Mouse (Mus musculus): ENCODE measurements around the gene Heca.
"Not testable (repeated sequence)": the region's sequence is repeated elsewhere in the genome, so short reads cannot be mapped to it uniquely, and the experiment has no call there.

Gene Heca

DNA sequence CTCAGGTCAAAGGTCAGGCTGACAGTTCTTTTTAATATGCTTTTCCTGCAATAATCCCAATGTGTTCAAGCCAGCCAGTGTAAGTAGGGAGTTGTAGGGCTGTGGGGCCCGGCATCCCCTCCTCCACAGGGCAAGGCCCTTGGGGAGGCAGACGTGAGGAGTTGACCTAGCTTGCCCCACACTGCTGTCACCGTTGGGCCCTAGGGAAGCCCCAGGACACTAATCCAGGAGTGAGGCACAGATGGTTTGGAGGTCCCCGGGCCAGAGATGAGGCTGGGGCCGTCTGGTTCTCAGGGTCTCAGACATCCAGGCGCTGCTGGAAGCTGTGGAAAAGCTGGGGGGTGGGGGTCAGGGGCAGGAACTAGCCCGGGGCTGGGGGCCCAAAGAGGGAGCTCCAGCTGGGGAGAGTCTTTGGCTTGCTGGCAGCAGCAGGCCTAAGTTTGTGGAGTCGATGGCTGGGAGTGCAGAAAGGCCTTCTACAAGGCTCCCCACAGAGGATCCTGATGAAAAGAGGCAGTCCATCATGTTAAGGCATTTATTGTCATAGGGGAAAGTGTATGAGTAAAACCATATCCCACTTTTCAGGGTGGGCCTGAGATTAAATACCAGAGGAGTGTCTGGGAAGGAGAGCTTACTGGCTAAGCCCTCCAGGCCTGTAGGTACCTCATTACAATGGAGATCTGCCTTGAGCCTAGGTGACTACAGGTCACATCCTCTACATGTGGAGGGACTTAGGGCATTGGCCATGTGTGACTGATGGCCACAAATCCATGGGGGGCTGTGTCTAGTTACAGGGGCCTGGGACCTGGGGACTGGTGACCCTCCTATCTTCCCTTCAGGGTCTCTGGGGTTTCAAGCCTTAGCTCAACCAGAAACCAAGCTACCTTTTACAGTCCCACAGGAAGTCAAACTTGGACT is 69.6 kb downstream of the Heca start:
- no peak for DNase-seq

DNA sequence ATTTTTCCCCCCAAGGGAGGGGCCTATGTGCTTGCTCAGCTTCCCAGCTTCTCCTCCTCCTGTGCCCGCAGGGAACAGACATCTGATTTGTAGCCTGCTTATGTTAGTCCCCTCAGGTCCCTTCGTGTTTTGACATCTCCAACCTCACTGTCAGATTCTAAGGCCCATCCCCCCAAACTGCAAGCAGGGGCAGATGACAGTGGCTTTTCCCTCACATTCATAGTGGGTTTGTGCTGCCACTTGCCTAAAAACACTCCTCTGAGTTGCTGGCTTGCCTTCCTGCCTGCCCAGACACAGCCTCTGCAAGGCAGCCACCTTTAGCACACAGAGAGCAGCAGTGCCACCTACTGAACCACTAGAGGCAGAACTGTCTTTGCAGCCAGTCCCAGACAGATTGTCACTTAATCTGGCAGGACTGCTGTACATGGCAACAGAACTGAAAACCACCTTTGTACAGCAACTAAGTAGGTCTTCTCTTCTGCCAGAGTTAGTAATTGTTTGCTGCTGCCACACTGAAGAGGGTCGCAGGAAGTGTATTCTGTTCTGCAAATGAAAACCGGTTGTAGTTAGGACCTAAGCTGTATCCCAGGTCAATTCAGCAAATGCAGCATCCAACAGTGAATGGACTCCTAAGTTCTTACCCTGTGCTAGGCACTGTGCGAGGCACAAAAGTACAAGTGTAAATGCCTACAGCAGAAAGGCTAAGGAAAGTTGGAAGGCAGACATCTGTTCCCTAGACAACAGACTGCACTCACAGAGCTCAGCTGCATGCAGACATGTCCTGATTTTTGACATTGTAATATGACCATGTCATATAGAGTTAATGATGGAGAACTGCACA is 77.8 kb downstream of the Heca start:
- DNase-seq = peak; percentile 11 to 27

DNA sequence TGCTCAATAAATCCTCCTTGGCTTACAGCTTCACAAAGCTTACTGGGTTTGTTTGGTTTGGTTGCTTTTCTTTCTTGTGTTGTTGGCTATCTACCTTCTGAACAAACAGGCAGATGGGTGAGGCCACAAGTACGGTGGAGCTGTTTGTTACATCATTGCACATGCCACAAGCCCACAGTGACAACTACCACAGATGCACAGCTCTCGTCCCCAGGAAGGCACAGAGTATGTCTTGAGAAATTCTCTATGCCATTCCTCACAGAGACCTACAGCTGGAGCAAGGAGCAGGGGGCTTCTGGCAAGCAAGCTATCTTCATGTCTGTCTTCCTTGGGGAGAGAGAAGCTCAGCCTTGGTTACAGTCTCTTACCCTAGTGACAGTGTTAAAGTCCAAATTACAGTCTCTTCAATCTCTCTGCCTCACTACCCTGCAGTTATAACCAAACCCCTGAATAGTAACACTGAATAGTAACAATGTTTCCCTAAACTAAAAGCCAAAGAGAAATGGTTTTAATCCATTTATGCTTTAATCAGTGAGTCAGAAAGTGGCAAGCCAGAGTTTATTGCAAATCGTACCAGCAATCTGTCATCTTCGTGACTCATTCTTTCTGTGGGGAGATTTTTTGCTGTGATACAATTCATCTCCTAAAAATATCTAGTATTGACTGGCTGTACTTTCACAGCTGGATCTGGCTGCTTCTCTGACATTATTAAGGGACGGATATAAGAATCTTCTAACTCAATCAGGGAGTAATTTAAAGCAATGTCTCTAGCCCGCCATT is 87.0 kb downstream of the Heca start:
- DNase-seq = no peak

DNA sequence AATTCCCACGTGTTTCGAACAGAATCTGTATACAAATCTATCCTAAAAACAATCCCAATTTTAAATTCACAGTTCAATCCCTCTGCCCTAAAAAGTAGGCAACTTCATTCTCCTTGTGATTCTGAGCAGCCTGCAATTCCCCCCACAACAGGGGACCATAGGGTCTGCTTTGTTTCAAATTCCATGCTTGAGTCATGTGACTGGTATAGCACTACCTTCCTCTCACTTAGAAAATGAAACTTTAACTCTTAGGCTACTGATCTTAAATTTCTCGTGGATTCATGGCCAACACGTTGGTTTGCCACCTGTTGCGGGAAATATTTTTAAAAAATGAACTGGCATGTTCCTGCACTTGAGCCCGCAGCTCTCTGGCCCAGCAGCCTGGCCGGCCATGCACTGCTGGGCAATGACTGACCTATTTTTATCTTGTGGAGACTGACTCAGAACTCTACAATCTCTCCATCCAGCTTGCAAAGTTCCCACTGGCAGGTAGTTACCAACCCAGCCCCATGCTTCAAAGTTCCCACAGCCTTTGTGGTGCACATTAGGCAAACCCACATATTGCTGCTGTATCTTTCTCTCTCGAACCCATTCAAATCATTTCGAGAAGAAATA is 90.1 kb downstream of the Heca start:
- DNase-seq = no peak

DNA sequence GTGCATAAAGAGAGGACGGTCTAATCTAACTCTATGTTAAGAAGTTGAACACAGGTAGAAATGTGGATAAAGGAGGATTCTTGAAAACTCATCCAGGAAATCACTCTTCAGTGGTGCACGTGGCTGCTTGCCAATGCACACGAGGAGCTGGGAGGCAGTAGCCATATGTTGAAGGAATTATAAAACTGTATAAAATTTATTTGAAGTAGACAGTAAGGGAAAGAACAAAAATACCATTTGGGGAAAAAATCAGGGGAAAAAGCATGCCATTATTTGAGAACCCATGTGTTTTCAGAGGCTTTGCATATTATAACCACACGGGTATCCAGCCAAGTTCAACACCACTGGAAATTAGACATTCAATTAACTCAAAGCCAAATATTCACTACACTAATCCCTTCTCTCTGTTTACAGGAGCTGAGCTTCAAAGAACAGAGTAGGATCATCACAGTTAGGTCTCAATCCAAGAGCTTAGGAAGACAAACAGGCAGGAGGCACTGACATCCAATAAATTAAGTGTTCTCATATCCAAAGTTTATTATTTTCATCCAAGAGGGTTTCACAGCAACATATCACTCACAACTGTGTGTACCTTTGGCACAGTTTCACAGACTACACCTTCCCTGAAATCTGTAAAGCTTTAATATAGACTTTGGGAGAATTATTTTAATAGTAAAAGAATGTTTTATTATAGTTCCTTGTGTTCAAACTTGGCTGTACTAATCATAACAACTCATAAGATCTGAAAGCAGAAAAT is 102.9 kb downstream of the Heca start:
- DNase-seq = no peak

DNA sequence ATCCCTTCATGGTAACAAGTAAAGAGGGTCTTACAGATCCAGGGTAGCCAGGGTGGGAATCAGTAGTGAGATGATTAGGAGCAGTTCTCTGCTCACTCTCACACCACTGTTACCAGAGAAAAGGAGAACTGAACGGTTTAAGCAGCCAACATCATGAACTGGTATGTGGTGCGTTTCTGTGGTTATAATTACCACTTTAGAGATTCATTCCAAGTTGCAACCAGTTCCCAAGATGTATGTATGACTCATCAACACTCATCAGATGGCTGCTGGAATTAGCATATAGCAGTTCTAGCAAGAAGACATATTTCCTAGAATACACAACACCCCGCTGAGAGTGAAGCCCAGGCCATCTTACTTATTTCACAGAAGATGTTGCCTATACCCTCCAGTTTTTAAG is 105.8 kb downstream of the Heca start:
- DNase-seq = no peak

DNA sequence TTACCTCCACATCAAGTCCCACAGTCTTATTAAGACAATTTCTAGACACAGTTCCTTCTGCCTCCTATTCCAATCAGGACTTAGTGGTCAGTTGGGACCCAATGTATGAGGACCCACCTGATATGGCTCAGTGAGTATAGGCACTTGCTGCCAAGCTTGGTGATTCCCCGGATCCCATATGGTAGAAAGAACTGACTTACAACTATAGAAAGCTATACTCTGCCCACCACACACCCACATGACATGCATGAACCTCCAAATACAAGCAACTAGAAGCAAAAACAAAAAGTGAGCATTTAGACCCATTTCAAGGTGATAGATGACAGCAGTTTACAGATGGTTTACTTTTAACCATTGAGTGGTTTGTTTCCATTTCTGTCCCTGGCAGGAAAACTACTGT is 111.6 kb downstream of the Heca start:
- no peak for DNase-seq

DNA sequence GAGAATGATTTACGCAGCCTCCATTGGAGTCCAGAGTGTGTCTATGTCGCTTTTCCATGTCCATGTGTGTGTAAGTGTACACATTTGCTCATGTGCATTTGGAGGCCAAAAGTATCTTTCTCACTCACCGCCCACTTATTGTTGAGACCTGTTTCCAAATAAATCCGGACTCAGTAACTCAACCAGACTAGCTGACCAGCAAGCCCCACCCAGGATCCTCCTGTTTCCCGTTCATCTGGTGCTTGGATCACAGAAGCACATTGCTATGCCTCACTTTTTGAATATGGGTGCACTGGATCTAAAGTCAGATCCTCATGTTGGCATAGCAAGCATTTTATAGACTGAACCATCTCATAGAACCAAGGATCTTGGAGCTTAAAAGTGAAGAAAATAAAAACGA is 112.8 kb downstream of the Heca start:
- no peak for DNase-seq

DNA sequence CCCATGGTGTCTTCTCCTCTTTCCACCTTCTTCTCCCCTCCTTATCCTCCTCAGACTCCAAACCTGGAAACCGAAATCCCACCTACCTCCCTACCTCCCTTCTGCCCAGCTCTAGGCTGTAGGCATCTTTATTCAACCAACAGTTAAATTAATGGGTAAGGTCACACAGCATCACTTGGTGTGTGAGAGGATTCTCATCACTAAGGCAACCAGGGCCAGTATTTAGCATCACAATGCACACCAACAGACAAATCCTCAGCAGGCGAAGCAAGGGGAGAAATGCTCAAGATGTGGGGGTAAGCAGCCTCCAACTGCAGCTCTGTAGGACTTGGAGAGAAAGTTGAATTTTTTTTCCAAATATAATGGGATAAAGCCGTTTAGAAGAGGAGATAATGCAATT is 116.8 kb downstream of the Heca start:
- no peak for DNase-seq

DNA sequence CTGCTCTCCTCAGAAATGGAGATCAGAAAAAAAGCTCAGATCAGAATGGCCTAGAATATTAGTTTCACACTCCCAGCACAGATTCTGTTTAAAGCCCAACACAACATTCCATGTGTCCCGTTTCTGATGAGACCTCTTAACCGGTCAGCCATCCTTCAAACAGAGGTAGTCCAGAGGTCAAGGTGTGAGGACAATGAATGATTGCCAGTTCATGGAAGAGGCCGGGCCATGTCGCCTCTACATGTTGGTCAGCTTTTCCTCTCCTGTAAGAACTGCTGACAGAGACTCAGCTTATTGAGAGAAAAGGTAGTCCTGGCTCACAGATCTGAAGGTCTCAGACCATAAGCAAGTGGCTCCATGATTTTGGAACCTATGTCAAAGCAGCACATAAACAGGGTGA is 118.7 kb downstream of the Heca start:
- no peak for DNase-seq

DNA sequence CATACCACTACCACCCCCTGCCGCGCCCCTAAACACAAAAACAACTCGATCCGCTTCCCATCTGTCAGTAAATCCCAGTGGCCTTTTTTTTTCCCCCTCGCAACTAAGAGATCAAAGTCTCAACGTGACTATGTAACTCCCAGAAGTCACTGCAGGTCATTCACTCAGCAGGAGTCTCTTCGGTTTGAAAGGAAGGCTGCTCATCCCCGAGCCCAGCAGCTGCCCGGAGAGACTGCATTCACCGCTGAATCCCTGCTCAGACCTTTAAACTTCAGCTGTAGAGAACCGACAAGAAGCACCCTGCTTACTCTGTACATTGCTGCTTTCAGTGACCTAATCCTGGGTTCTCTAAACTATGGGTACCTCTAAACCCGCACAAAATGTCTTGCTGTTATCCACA is 120.5 kb downstream of the Heca start:
- no peak for DNase-seq

DNA sequence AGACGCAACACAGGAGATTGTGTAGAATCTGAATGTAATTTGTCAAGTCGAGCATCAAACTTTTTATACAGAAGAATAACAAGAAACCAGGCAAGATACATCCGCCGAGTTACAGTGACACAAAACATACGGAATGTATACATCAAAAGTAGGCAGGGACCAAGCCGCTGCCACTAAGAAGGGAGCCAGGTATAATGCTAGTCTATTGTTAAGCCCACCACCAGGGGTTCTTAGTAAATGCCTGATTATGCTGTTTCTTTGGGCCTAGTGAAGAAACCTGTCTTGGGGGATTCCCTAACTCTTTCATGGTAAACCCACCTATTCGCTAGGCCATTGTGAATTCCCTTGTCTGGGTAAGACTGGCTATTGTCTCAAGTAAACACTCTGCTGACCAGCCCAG is 127.4 kb downstream of the Heca start:
- DNase-seq = not testable (repeated sequence)
